Mouse (Mus musculus): ENCODE results near the gene 6330409D20Rik.

6330409D20Rik gene

GRCm38 (mm10) chr2:32705018-32705417 lies 35.8 kb downstream of the 6330409D20Rik start:
- in situ Hi-C loops (cut with MboI; ENCODE audit: low sequenced_read_pairs), result no loop called here

GRCm38 (mm10) chr2:32704021-32704421 lies 36.8 kb downstream of the 6330409D20Rik start, which contains the start of gene Fpgs:
Gene Fpgs (minus strand): TSS chr2:32704145.
- in situ Hi-C loops (cut with MboI; ENCODE audit: low sequenced_read_pairs), result no loop called here

GRCm38 (mm10) chr2:32703046-32703445 lies 37.8 kb downstream of the 6330409D20Rik start:
- in situ Hi-C loops (cut with MboI; ENCODE audit: low sequenced_read_pairs), result no loop called here

DNA sequence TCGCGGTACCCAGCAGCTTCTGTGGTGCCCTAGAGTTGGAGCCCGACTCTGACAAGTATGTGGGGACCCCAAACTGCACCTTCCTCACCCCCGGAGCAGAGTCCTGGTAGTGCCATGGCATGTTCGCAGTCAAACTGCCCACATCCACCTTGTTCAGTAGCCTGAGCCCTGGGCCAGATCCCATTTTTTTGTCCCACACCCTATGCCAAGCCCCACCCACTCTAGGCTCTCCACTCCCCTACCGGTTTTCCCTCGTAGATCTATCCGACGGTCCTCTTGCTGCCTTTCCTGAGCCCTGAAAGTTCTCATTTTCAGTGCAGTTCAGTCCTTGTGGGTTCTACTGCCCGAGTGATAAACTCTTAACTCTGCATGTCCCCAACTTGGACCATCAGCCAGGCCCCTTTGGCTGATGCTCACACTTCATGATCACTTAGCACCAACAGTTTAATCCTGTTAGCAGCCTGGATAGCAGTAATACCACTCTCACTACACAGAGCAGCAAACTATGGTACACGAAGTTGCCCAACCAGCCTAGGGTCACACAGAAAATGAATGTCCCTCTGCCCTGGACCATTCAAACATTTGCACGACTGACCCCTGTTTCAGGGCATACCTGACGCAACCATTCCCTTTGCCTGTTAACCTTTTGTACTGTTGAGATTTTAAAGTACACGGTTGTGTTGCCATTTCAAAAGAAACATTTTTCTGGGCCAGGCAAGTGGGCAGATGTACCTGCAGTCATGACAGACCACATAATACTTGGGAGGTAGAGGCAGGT lies 39.7 kb downstream of the 6330409D20Rik start:
- in situ Hi-C loops (cut with MboI; ENCODE audit: low sequenced_read_pairs), result no loop called here

DNA sequence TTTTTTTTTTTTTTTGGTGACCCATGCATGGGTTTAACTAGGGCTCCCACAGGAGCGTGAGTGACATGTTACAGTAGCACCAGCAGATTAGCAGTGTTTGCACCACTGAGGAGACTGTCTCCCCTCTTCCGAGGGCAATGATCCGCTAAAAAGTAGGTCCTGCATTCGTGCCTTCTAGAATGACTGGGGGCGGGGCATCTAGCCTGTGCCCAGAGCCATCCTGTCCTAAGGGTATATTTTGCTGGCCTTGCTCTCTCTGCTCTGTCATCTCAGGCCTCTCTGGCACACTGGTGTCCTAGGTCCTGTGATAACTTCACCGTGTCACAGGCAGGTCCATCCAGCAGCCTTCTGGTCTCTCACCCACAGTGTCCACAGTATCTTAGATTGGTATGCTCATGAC lies 41.1 kb downstream of the 6330409D20Rik start:
- in situ Hi-C loops (cut with MboI; ENCODE audit: low sequenced_read_pairs), result no loop called here

DNA sequence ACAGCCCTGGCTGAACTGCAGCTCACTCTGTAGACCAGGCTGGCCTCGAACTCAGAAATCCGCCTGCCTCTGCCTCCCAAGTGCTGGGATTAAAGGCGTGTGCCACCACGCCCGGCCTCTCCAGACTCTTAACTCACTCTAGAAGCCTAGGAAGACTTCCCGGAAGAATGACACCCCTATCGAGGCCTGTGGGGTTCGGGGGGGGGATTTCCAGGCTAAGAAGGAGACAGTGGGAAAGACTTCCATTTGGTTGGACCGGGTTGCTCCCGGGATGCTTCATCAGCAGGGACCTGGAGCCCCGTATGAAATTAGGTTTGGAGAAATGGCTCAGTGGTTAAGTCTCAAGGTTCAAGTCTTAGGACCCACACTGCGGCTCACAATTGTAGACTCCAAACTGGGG lies 46.1 kb downstream of the 6330409D20Rik start:
- in situ Hi-C loops (cut with MboI; ENCODE audit: low sequenced_read_pairs), result no loop called here

- in situ Hi-C loops (cut with MboI; ENCODE audit: low sequenced_read_pairs), result no loop called here
Observed at GRCm38 (mm10) chr2:32693823-32694411, 46.9 kb downstream of the 6330409D20Rik start.

- in situ Hi-C loops (cut with MboI; ENCODE audit: low sequenced_read_pairs), result no loop called here
Observed at GRCm38 (mm10) chr2:32693282-32693681, 47.5 kb downstream of the 6330409D20Rik start.

DNA sequence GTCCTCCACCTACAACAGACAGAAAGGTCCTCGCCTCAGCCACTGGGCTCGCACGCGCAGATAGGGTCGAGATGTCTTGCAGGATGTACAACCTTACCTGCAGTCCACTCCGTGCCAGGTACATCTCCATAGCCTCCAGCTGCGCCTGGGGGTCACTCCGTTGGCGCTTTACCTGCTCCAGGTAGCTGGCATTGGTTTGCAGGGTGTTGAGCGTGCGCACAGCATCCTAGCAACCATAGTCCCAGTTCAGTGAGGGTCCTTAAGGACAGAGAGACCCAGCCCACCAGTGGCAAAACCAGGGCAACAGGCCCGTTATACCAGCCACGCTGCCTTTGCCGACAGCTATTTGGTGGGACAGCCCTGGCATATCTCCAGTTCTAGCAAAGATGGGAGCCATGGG lies 48.3 kb downstream of the 6330409D20Rik start:
- in situ Hi-C loops (cut with MboI; ENCODE audit: low sequenced_read_pairs), result no loop called here

- in situ Hi-C loops (cut with MboI; ENCODE audit: low sequenced_read_pairs), result no loop called here
Observed at GRCm38 (mm10) chr2:32691041-32691440, 49.8 kb downstream of the 6330409D20Rik start.

DNA sequence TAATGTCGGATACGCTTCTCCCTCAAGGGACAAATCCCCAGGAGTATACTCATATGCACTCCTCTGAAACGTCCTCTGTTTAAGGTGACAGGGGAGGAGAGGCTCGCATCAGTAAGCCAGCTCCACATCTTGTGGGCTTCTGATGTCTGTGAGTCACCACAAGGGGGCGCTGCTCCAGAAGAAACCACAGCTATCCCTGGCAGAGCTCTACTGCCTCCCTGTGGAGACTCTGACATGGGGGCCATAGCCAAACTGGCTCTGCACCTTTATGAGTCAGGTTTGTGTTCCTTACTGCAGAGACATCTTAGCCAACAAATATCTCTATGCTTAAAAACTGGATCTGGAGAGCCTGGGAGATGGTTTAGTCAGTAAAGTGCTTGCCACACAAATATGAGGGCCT lies 51.4 kb downstream of the 6330409D20Rik start:
- in situ Hi-C loops (cut with MboI; ENCODE audit: low sequenced_read_pairs), result no loop called here

- in situ Hi-C loops (cut with MboI; ENCODE audit: low sequenced_read_pairs), result no loop called here
Observed at GRCm38 (mm10) chr2:32687562-32687961, 53.3 kb downstream of the 6330409D20Rik start.

GRCm38 (mm10) chr2:32686640-32687039 lies 54.2 kb downstream of the 6330409D20Rik start:
- in situ Hi-C loops (cut with MboI; ENCODE audit: low sequenced_read_pairs), result no loop called here

- in situ Hi-C loops (cut with MboI; ENCODE audit: low sequenced_read_pairs), result no loop called here
Observed at GRCm38 (mm10) chr2:32685807-32686206, 55.0 kb downstream of the 6330409D20Rik start.

GRCm38 (mm10) chr2:32684681-32685428 lies 56.0 kb downstream of the 6330409D20Rik start:
- in situ Hi-C loops (cut with MboI; ENCODE audit: low sequenced_read_pairs), result loop anchor here (5.0 kb wide), 1 partner anchor 53 kb away; no protein-coding TSS in a partner anchor

DNA sequence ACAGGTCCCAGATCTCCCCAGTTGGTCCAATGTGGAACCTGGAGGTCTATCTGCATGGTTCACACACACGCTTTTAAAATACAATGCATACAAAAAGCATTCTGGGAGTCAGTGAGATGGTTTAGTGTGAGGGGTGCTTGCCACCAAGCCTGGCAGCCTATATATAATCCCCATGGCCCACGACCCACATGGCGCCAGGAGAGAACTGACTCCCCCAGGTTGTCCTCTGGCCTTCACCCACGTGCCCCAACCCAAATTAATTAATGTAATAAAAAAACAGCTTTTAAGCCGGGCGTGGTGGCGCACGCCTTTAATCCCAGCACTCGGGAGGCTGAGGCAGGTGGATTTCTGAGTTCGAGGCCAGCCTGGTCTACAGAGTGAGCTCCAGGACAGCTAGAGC lies 57.1 kb downstream of the 6330409D20Rik start:
- in situ Hi-C loops (cut with MboI; ENCODE audit: low sequenced_read_pairs), result loop anchor here (5.0 kb wide), 1 partner anchor 51 kb away; no protein-coding TSS in a partner anchor

DNA sequence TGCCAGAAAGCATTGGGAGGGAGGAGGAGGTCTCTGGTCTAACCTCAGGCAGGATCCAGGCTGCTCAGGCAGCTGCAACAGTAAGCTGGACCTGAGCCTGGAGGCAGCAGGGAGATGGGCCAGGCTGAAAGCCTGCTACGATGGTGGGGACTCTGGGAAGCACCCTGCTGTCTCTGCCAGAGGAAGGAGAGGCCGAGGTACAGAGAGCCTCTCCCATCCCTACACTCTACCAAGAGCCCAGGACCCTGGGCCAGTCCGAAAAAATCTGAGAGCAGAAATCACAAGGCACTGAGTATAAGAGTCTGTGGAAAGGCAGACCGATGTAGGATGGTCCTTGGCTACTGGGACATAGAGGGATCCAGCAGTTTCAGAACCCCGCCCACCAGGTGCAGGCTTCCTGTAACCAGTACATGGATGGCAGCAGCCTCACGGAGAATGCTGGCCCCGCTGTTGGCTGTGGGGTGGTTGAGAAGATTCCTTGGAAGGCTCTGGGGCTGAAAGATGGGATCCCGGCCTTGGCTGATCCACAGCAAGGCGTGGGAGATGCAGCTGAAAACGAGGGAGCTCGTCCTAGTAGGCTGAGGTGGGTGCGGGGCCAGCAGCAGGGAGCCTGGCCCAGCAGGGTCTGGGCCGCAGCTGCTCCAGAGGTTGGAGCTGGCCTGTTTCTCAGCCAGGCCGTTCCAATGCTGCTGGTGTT lies 57.9 kb downstream of the 6330409D20Rik start:
- in situ Hi-C loops (cut with MboI; ENCODE audit: low sequenced_read_pairs), result loop anchor here (5.0 kb wide), 1 partner anchor 51 kb away; no protein-coding TSS in a partner anchor
